Mouse (Mus musculus): Measurements from ENCODE around the gene Fam151a. TPM values are rescaled to one million over a fixed set of nuclear protein-coding genes. Genes with fewer than 3 reads are reported as not detected.
"Not testable (repeated sequence)": the region's sequence is repeated elsewhere in the genome, so short reads cannot be mapped to it uniquely, and the experiment has no call there.

Gene Fam151a
- polyA plus RNA-seq, 1 experiment from 2014 or later: not detected

GRCm38 (mm10) chr4:106749699-106750098, 16.0 kb downstream of the Fam151a start:
- Histone ChIP-seq H3K27ac (ENCODE audit: low read depth, low read length) (no peak overlapping the region), H3K4me1 (replicated peaks; ENCODE audit: control insufficient read depth, insufficient read depth, low read length) (peaks cover 2% of the 10 kb centered on the region; the same call in 1 of the 2 replicates), H3K27me3 (ENCODE audit: control insufficient read depth, insufficient read depth, low read length) (no peaks in the 10 kb centered on the region), H3K4me3 (ENCODE audit: low read depth, low read length) (no peak overlapping the region), H3K9ac (ENCODE audit: low read length) (peak overlapping the region; percentile 40), H3K4me2 (ENCODE audit: low read depth, low read length, severe bottlenecking) (peak overlapping the region; percentile 33; the same call in 1 of the 2 replicates), H3K9me3 (ENCODE audit: control insufficient read depth, low read length) (no peaks in the 10 kb centered on the region), H3K36me3 (ENCODE audit: control insufficient read depth, insufficient read depth, low read length) (no peaks in the 10 kb centered on the region)
- DNase-seq (ENCODE audit: low spot score) (peak; percentile 85), ATAC-seq (replicated peaks; ENCODE audit: low FRiP score) (peak; percentile 89)
- WGBS: 3% methylated on average over 7 of the region's 7 CpGs

- Histone ChIP-seq H3K27ac (ENCODE audit: low read depth, low read length) (no peak overlapping the region), H3K4me2 (ENCODE audit: low read depth, low read length, severe bottlenecking) (no peak overlapping the region), H3K9me3 (ENCODE audit: control insufficient read depth, low read length) (no peaks in the 10 kb centered on the region), H3K4me3 (ENCODE audit: low read depth, low read length) (no peak overlapping the region), H3K27me3 (ENCODE audit: control insufficient read depth, insufficient read depth, low read length) (no peaks in the 10 kb centered on the region), H3K9ac (ENCODE audit: low read length) (no peak overlapping the region), H3K36me3 (ENCODE audit: control insufficient read depth, insufficient read depth, low read length) (no peaks in the 10 kb centered on the region), H3K4me1 (replicated peaks; ENCODE audit: control insufficient read depth, insufficient read depth, low read length) (peaks cover 2% of the 10 kb centered on the region; the same call in 1 of the 2 replicates)
- WGBS: 94% methylated on average over 6 of the region's 6 CpGs
- DNase-seq (ENCODE audit: low spot score): no peak
- ATAC-seq (replicated peaks; ENCODE audit: low FRiP score): no peak
Observed at GRCm38 (mm10) chr4:106751726-106752125, 18.0 kb downstream of the Fam151a start.

- Histone ChIP-seq H3K9me3 (ENCODE audit: control insufficient read depth, low read length) (no peaks in the 10 kb centered on the region), H3K27ac (ENCODE audit: low read depth, low read length) (no peak overlapping the region), H3K27me3 (ENCODE audit: control insufficient read depth, insufficient read depth, low read length) (no peaks in the 10 kb centered on the region), H3K4me1 (replicated peaks; ENCODE audit: control insufficient read depth, insufficient read depth, low read length) (peaks cover 4% of the 10 kb centered on the region; the same call in 1 of the 2 replicates), H3K36me3 (ENCODE audit: control insufficient read depth, insufficient read depth, low read length) (no peaks in the 10 kb centered on the region), H3K9ac (ENCODE audit: low read length) (no peak overlapping the region), H3K4me3 (ENCODE audit: low read depth, low read length) (no peak overlapping the region), H3K4me2 (ENCODE audit: low read depth, low read length, severe bottlenecking) (no peak overlapping the region)
- WGBS: 64% methylated on average over 7 of the region's 7 CpGs
- ATAC-seq (replicated peaks; ENCODE audit: low FRiP score) (no peak), DNase-seq (ENCODE audit: low spot score) (no peak)
Observed at GRCm38 (mm10) chr4:106764166-106764565, 30.5 kb downstream of the Fam151a start.

DNA sequence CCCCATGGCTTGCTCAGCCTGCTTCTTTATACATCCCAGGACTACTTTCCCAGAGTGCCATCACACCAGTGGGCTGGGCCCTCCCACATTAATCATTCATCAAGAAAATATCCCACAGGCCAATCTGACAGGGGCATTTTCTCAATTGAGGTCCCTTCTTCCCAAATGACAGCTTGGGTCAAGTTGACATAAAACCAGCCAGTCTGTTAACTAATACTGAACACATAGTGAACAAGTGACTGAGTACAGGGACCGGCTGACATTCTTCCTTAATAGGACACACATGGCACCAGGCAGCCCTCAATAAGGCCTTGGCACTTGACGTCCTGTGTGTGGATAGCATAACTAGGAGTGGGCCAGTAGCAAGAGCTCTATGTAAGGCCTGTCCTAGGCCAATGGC, 35.6 kb downstream of the Fam151a start:
- Histone ChIP-seq H3K4me3 (ENCODE audit: low read depth, low read length) (no peak overlapping the region), H3K27me3 (ENCODE audit: control insufficient read depth, insufficient read depth, low read length) (no peaks in the 10 kb centered on the region), H3K4me2 (ENCODE audit: low read depth, low read length, severe bottlenecking) (no peak overlapping the region), H3K4me1 (replicated peaks; ENCODE audit: control insufficient read depth, insufficient read depth, low read length) (no peaks in the 10 kb centered on the region), H3K27ac (ENCODE audit: low read depth, low read length) (no peak overlapping the region), H3K9ac (ENCODE audit: low read length) (no peak overlapping the region), H3K36me3 (ENCODE audit: control insufficient read depth, insufficient read depth, low read length) (no peaks in the 10 kb centered on the region), H3K9me3 (ENCODE audit: control insufficient read depth, low read length) (no peaks in the 10 kb centered on the region)
- DNase-seq (ENCODE audit: low spot score) (no peak), ATAC-seq (replicated peaks; ENCODE audit: low FRiP score) (no peak)
- 73% methylated on average over 2 of the region's 2 CpGs for WGBS

DNA sequence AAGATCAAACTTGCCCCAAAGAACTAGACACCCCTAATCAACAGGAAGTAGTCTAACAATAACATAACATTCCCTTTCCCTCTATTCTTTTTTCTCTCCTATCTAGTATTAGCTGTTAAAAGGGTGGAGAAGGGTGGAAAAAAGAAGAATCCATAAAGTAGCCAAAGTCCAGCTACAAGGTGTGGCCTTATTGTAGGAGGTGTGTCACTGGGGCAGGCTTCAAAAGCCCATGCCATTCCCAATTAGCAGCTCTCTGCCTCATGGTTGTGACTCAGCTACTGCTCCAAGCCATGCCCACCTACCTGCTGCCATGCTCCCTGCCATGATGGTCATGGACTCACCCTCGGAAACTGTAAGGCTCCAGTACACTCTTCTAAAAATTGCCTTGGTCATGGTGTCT, 38.9 kb downstream of the Fam151a start:
- 97% methylated on average over 1 of the region's 1 CpGs for WGBS
- H3K4me3 ChIP-seq (ENCODE audit: low read depth, low read length): no peak overlapping the region

DNA sequence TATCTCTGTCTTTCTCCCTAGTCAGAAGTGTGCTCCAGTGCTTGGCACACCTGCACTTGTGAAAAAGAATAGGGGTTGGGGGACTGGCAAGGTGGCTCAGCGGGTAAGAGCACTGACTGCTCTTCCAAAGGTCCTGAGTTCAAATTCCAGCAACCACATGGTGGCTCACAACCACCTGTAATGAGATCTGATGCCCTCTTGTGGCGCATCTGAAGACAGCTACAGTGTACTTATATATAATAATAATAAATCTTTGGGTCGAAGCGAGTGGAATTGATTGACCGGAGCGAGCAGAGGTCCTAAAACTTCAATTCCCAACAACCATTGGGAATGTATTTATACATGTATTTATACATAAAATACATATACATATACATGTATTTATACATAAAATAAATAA, 42.1 kb downstream of the Fam151a start:
- not testable (repeated sequence) for H3K4me3 ChIP-seq (ENCODE audit: low read depth, low read length); H3K36me3 ChIP-seq (ENCODE audit: control insufficient read depth, insufficient read depth, low read length); ATAC-seq (replicated peaks; ENCODE audit: low FRiP score); H3K4me2 ChIP-seq (ENCODE audit: low read depth, low read length, severe bottlenecking); DNase-seq (ENCODE audit: low spot score); H3K27ac ChIP-seq (ENCODE audit: low read depth, low read length); H3K27me3 ChIP-seq (ENCODE audit: control insufficient read depth, insufficient read depth, low read length); H3K9me3 ChIP-seq (ENCODE audit: control insufficient read depth, low read length); H3K9ac ChIP-seq (ENCODE audit: low read length)
- 88% methylated on average over 6 of the region's 6 CpGs for WGBS
- H3K4me1 ChIP-seq (replicated peaks; ENCODE audit: control insufficient read depth, insufficient read depth, low read length): peaks cover 12% of the 10 kb centered on the region; the same call in 1 of the 2 replicates

More for the DNA sequence above, 38.9 kb downstream of the Fam151a start:
- no peaks in the 10 kb centered on the region for H3K27me3 ChIP-seq (ENCODE audit: control insufficient read depth, insufficient read depth, low read length)
- H3K27ac ChIP-seq (ENCODE audit: low read depth, low read length): no peak overlapping the region
- no peaks in the 10 kb centered on the region for H3K36me3 ChIP-seq (ENCODE audit: control insufficient read depth, insufficient read depth, low read length)
- H3K4me1 ChIP-seq (replicated peaks; ENCODE audit: control insufficient read depth, insufficient read depth, low read length): peaks cover 3% of the 10 kb centered on the region; the same call in 1 of the 2 replicates
- no peaks in the 10 kb centered on the region for H3K9me3 ChIP-seq (ENCODE audit: control insufficient read depth, low read length)
- no peak overlapping the region for H3K4me2 ChIP-seq (ENCODE audit: low read depth, low read length, severe bottlenecking)
- H3K9ac ChIP-seq (ENCODE audit: low read length): no peak overlapping the region
- ATAC-seq (replicated peaks; ENCODE audit: low FRiP score) (no peak), DNase-seq (ENCODE audit: low spot score) (no peak)

DNA sequence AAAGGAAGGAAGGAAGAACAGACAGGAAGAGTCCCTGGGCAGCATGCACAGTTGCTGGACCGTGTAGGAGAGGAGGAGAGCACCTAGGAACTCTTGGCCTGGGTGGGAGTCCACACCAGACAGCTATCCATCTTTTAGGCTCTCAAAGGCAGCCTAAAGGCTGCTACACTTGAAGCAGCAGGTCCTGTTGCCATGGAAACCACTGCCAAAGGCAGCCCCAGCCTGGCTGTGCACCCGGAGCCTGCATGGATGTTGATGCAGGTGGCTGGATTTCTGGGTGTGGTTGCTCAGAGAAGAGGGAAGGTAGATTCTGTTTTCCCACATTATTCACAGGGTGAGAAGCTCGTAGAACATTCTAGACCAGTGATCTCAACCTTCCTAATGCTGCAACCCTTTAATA, 43.3 kb downstream of the Fam151a start:
- peaks cover 12% of the 10 kb centered on the region; the same call in 1 of the 2 replicates for H3K4me1 ChIP-seq (replicated peaks; ENCODE audit: control insufficient read depth, insufficient read depth, low read length)
- ATAC-seq (replicated peaks; ENCODE audit: low FRiP score) (peak; percentile 25; the same call in 1 of the 2 replicates), DNase-seq (ENCODE audit: low spot score) (peak; percentile 80)
- H3K27me3 ChIP-seq (ENCODE audit: control insufficient read depth, insufficient read depth, low read length): no peaks in the 10 kb centered on the region
- no peak overlapping the region for H3K27ac ChIP-seq (ENCODE audit: low read depth, low read length)
- WGBS: 42% methylated on average over 3 of the region's 3 CpGs
- no peak overlapping the region for H3K4me2 ChIP-seq (ENCODE audit: low read depth, low read length, severe bottlenecking)
- H3K9me3 ChIP-seq (ENCODE audit: control insufficient read depth, low read length): no peaks in the 10 kb centered on the region
- H3K9ac ChIP-seq (ENCODE audit: low read length): no peak overlapping the region
- no peaks in the 10 kb centered on the region for H3K36me3 ChIP-seq (ENCODE audit: control insufficient read depth, insufficient read depth, low read length)
- H3K4me3 ChIP-seq (ENCODE audit: low read depth, low read length): no peak overlapping the region

DNA sequence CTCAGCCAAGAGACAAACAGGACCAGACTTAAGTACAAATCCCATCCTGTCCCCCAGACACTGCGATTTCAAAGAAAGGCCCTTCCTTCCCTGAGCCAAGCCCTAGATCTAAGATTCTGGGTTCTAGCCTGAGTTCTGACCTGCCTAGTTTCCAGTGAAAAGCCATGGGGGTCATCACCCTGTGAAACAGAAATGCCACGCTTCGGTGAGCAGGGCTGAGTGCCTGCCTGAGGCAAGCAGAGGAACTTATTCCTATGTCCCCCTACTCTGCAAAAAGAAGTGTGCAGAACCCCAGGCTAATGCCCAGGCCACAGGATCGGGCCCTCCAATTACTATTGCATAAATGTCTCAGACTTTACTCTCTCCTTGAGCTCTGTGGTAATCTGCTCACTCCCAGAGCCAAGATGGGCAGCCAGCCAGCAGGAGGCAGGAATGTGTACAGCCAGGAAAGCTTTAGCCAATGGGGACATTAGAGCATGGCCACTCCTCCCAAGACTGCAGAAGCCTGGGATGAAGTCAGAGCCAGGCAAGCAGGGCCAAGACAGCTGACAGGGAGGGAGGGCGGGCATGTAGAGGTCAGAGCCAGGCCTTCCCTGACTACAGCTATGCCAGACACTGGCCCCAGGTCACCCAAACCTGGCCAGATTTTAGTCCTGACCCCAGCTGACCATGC, 44.6 kb downstream of the Fam151a start:
- Histone ChIP-seq H3K4me3 (ENCODE audit: low read depth, low read length) (no peak overlapping the region), H3K36me3 (ENCODE audit: control insufficient read depth, insufficient read depth, low read length) (no peaks in the 10 kb centered on the region), H3K4me2 (ENCODE audit: low read depth, low read length, severe bottlenecking) (no peak overlapping the region), H3K4me1 (replicated peaks; ENCODE audit: control insufficient read depth, insufficient read depth, low read length) (peaks cover 12% of the 10 kb centered on the region; the same call in 1 of the 2 replicates), H3K9me3 (ENCODE audit: control insufficient read depth, low read length) (no peaks in the 10 kb centered on the region), H3K27me3 (ENCODE audit: control insufficient read depth, insufficient read depth, low read length) (no peaks in the 10 kb centered on the region), H3K27ac (ENCODE audit: low read depth, low read length) (no peak overlapping the region), H3K9ac (ENCODE audit: low read length) (no peak overlapping the region)
- peak; percentile 83 for DNase-seq (ENCODE audit: low spot score)
- WGBS: 36% methylated on average over 5 of the region's 5 CpGs
- peak; percentile 66 for ATAC-seq (replicated peaks; ENCODE audit: low FRiP score)

DNA sequence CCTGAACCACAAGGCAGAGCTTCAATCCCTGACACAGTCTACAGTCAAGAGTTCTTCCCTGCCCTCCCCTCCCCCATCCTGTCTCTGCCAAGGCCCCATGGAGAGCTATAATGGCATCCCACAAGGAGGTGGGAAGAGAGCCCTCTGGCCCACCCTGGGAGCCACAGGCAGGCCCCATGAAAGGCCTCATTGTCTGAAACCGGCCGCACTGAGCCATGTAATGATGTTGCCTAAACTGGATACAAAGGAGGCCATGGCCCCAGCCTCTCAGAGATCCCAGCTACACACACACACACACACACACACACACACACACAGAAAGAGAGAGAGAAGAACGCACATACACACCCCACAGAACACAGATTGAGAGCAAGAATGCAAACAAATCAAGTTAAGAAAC, 46.4 kb downstream of the Fam151a start:
- WGBS: 7% methylated on average over 3 of the region's 3 CpGs
- H3K27ac ChIP-seq (ENCODE audit: low read depth, low read length): no peak overlapping the region
- ATAC-seq (replicated peaks; ENCODE audit: low FRiP score) (peak; percentile 86), DNase-seq (ENCODE audit: low spot score) (peak; percentile 86)
- no peak overlapping the region for H3K4me3 ChIP-seq (ENCODE audit: low read depth, low read length)
- H3K9ac ChIP-seq (ENCODE audit: low read length): no peak overlapping the region
- no peak overlapping the region; the same call in 1 of the 2 replicates for H3K4me2 ChIP-seq (ENCODE audit: low read depth, low read length, severe bottlenecking)
- no peaks in the 10 kb centered on the region for H3K36me3 ChIP-seq (ENCODE audit: control insufficient read depth, insufficient read depth, low read length)
- no peaks in the 10 kb centered on the region for H3K9me3 ChIP-seq (ENCODE audit: control insufficient read depth, low read length)
- peaks cover 12% of the 10 kb centered on the region; the same call in 1 of the 2 replicates for H3K4me1 ChIP-seq (replicated peaks; ENCODE audit: control insufficient read depth, insufficient read depth, low read length)
- H3K27me3 ChIP-seq (ENCODE audit: control insufficient read depth, insufficient read depth, low read length): no peaks in the 10 kb centered on the region

All from forebrain, embryonic 11.5 days (tissue).